Mouse (Mus musculus): ENCODE data around the gene Tmprss7. TPM values are rescaled to one million over a fixed set of nuclear protein-coding genes. Genes with fewer than 3 reads are reported as not detected.

The Tmprss7 gene
- polyA plus RNA-seq (2012; ENCODE audit: low replicate concordance), result not detected in 2 replicates

GRCm38 (mm10) chr16:45693558-45693957 is at the start of gene Tmprss7:
Gene Tmprss7 (minus strand): TSS chr16:45693658.

GRCm38 (mm10) chr16:45742615-45743476 is 49.4 kb upstream of the Tmprss7 start, which contains the start of gene Abhd10:
Gene Abhd10 (minus strand): TSS chr16:45742955.

GRCm38 (mm10) chr16:45724061-45724741 is 30.7 kb upstream of the Tmprss7 start, which contains the start of gene Tagln3:
Gene Tagln3 (minus strand): TSS chr16:45724608.

GRCm38 (mm10) chr16:45653934-45654332 is 39.5 kb downstream of the Tmprss7 start, which contains the start of gene BC016579:
Gene BC016579 (minus strand): TSS chr16:45654068.

GRCm38 (mm10) chr16:45610267-45610666 is 83.2 kb downstream of the Tmprss7 start, which contains the start of gene Gcsam:
Gene Gcsam (plus strand): TSS chr16:45610380.

Other genes starting within 250 kb of the Tmprss7 start
- gene Gm609, start 200.7 kb downstream of the Tmprss7 start, polyA plus RNA-seq (2012; ENCODE audit: low replicate concordance), result not detected in 2 replicates
- gene Gm17783, start 161.6 kb downstream of the Tmprss7 start, polyA plus RNA-seq (2012; ENCODE audit: low replicate concordance), result not detected in 2 replicates
- not detected in 2 replicates for gene Slc9c1, start 158.3 kb downstream of the Tmprss7 start, polyA plus RNA-seq (2012; ENCODE audit: low replicate concordance)
- gene Gcsam, start 83.3 kb downstream of the Tmprss7 start, polyA plus RNA-seq (2012; ENCODE audit: low replicate concordance), result 0.24 and 0.66 TPM in 2 replicates
- gene BC016579, start 39.6 kb downstream of the Tmprss7 start, polyA plus RNA-seq (2012; ENCODE audit: low replicate concordance), result not detected in 2 replicates
- gene Tagln3, start 30.9 kb upstream of the Tmprss7 start, polyA plus RNA-seq (2012; ENCODE audit: low replicate concordance), result not detected in 2 replicates
- 3.3 and 3.5 TPM in 2 replicates for gene Abhd10, start 49.3 kb upstream of the Tmprss7 start, polyA plus RNA-seq (2012; ENCODE audit: low replicate concordance)

All from hematopoietic multipotent progenitor cell, adult 10-12 weeks (in vitro differentiated cells).